Mouse (Mus musculus): ENCODE measurements at regions not wholly inside any gene's neighbourhood (a gene's known extent, or its start where the extent isn't known, plus 50 kb on each side); places are given as distances from the start of the nearest gene placed in this dataset.

DNA sequence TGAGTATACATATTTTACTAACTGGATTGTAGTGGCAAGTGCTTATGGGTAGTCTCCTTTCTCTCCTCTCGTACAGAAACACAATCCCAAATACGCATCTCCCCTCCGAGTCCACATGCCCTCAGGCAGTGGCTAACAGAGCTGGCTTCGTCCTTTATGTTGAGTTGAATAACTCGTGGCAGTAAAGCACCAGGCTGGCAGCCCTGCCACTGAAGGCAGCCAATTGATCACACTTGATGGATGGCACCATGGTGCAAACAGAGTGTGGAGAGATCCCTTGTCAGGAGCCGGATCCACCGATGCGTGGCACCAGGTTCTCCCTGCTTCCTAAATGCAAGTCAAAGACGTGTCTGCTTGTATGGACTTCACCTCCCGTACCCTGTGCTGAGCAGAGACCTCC lies 333.7 kb upstream of the Gcfc2 start:
- H3K9me3 ChIP-seq: no peaks in the 10 kb centered on the region
- H3K4me1 ChIP-seq: no peaks in the 10 kb centered on the region
- H3K4me3 ChIP-seq: no peak overlapping the region
- WGBS: 59% methylated on average over 10 of the region's 10 CpGs
- no peak overlapping the region for H3K4me2 ChIP-seq (replicated peaks)
- no peak overlapping the region for H3K9ac ChIP-seq
- no peaks in the 10 kb centered on the region for H3K27me3 ChIP-seq
- ATAC-seq (ENCODE audit: insufficient number of reproducible peaks, insufficient read depth, low FRiP score, low TSS enrichment): no peak
- H3K27ac ChIP-seq: no peak overlapping the region
- H3K36me3 ChIP-seq: no peaks in the 10 kb centered on the region

DNA sequence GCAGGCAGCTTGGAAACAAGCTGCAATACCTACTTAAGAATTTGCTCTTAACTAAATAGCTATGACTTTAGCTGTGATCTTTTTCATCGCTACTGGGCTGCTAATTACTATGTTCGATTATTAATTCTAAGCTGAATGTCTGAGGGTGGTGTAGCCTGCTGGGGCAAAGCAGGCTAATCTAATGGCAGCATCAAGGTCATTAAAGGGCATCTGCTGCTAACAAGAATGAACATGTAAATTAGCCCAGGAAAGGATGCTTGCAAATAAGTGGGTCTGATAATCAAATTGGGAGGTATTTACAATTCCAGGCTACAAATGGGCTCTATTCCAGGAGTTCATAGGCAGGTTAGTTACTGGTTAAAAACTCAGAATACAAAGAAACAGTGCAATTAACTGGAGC lies 327.5 kb upstream of the Gcfc2 start:
- no peak for ATAC-seq (ENCODE audit: insufficient number of reproducible peaks, insufficient read depth, low FRiP score, low TSS enrichment)
- Histone ChIP-seq H3K4me1 (no peaks in the 10 kb centered on the region), H3K27me3 (no peaks in the 10 kb centered on the region), H3K4me3 (no peak overlapping the region), H3K4me2 (replicated peaks) (no peak overlapping the region), H3K36me3 (no peaks in the 10 kb centered on the region), H3K27ac (no peak overlapping the region), H3K9me3 (no peaks in the 10 kb centered on the region), H3K9ac (no peak overlapping the region)
- WGBS: 85% methylated on average over 2 of the region's 2 CpGs

DNA sequence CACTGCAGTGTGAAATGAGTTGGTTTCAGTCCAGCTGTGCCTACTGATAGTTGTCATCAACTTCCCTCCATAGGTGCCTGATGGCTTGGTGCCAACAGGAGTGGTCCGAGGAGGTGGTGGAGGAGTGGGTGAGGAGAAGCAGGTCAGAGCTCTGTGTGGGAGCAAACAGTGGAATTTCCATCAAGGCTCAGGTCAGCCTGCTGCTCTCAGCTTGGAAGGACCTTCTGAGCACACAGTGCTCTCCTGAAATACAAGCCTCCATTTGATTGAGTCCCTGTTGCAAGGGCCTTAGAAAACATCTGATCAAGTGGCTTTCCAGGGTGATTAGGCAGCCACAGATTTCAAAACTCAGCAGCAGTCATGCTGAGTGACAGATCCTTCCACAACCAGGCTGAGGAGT lies 314.8 kb upstream of the Gcfc2 start:
- Histone ChIP-seq H3K4me3 (no peak overlapping the region), H3K4me2 (replicated peaks) (no peak overlapping the region), H3K9ac (no peak overlapping the region), H3K27me3 (no peaks in the 10 kb centered on the region), H3K27ac (no peak overlapping the region), H3K4me1 (no peaks in the 10 kb centered on the region), H3K36me3 (no peaks in the 10 kb centered on the region), H3K9me3 (no peaks in the 10 kb centered on the region)
- 74% methylated on average over 1 of the region's 1 CpGs for WGBS
- ATAC-seq (ENCODE audit: insufficient number of reproducible peaks, insufficient read depth, low FRiP score, low TSS enrichment): no peak

DNA sequence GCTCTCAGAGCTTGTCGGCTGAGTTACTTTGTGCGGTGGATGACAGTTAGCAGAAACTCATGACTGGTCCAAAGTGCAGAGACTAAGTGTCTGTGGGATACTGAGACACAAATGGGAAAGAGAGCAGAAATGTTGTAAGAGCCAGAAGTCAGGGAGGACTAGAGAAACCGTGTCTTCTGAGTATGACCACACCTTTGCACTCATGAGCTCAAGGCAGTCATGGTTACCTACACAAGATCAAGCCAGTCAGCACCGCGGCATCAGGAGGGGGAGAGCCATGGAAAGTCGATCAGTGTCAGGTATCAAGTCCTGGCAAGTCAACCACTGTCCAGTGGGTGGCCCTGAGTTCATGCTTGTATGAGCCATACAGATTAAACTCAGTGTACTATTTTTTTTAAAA lies 311.5 kb upstream of the Gcfc2 start:
- no peak for ATAC-seq (ENCODE audit: insufficient number of reproducible peaks, insufficient read depth, low FRiP score, low TSS enrichment)
- WGBS: 82% methylated on average over 6 of the region's 6 CpGs

DNA sequence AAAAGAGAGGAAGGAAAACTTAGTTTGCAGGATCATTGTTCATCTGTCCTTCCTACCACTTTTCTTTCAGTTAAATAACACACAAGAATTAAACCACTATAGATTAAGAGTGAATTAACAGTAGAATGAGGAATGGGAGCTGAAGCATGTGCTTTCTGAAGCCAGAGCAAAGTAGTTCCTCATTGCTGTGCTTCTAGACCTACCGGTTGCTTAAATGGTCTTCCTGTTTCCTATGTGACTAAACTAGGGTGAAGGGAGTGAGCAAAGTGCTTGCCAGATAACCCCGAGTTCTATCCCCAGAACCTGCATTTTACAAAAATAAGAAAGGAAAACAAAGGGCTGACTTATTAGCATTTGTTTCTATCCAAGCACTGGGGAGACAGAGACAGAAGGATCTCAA lies 305.5 kb upstream of the Gcfc2 start:
- whole genome bisulfite sequencing: 66% methylated on average over 2 of the region's 2 CpGs

More for the DNA sequence above, 311.5 kb upstream of the Gcfc2 start:
- no peaks in the 10 kb centered on the region for H3K36me3 ChIP-seq
- no peaks in the 10 kb centered on the region for H3K9me3 ChIP-seq
- no peak overlapping the region for H3K27ac ChIP-seq
- H3K4me3 ChIP-seq: no peak overlapping the region
- no peaks in the 10 kb centered on the region for H3K4me1 ChIP-seq
- no peak overlapping the region for H3K4me2 ChIP-seq (replicated peaks)
- no peaks in the 10 kb centered on the region for H3K27me3 ChIP-seq
- no peak overlapping the region for H3K9ac ChIP-seq

DNA sequence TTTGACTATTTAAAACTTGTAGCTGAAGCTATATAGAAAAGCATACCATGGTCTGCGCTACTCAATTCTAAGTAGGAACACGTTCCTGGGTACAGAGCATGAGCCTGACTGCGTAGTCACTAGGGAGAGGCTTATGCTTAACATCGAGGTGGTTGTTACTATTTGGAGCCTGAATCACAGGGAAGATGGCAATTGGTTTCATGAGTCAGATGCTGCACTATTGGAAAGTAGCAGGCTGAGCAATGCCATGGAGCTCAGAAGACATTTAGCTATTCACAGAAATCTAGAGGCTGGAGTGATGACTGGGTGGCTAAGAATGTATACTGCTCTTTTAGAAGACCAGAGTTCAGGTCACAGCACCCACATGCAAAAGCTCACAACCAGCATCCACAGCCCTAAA lies 302.4 kb upstream of the Gcfc2 start:
- no peak overlapping the region for H3K27ac ChIP-seq
- H3K36me3 ChIP-seq: no peaks in the 10 kb centered on the region
- no peaks in the 10 kb centered on the region for H3K9me3 ChIP-seq
- no peak overlapping the region for H3K4me2 ChIP-seq (replicated peaks)
- no peak overlapping the region for H3K4me3 ChIP-seq
- no peak overlapping the region for H3K9ac ChIP-seq
- ATAC-seq (ENCODE audit: insufficient number of reproducible peaks, insufficient read depth, low FRiP score, low TSS enrichment): no peak
- H3K4me1 ChIP-seq: no peaks in the 10 kb centered on the region
- H3K27me3 ChIP-seq: no peaks in the 10 kb centered on the region; the same call in 1 of the 2 replicates
- WGBS: 91% methylated on average over 4 of the region's 4 CpGs

More for the DNA sequence above, 305.5 kb upstream of the Gcfc2 start:
- no peaks in the 10 kb centered on the region for H3K9me3 ChIP-seq
- ATAC-seq (ENCODE audit: insufficient number of reproducible peaks, insufficient read depth, low FRiP score, low TSS enrichment): no peak
- no peaks in the 10 kb centered on the region for H3K36me3 ChIP-seq
- H3K27ac ChIP-seq: no peak overlapping the region
- H3K4me2 ChIP-seq (replicated peaks): no peak overlapping the region
- H3K27me3 ChIP-seq: no peaks in the 10 kb centered on the region; the same call in 1 of the 2 replicates
- no peaks in the 10 kb centered on the region for H3K4me1 ChIP-seq
- H3K9ac ChIP-seq: no peak overlapping the region
- H3K4me3 ChIP-seq: no peak overlapping the region

DNA sequence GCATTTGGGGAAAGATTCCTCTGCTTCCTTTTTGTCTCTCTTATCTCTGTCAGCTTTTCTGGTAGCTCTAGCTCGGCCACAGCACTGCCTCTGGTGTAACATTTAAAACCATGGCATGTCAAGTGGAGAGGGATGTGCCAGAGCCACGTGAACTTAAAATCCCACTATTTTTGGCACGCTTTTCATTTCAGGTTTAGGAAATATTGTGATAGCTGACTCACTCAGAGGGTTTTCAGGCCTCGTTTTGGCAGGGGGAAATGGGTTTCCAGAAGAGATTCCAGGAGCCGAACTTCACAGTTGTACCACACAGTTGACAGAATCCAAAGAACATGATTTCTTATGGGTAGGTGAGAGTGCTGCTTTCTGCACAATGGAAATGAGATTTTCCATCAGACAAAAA lies 300.8 kb upstream of the Gcfc2 start:
- no peaks in the 10 kb centered on the region for H3K4me1 ChIP-seq

DNA sequence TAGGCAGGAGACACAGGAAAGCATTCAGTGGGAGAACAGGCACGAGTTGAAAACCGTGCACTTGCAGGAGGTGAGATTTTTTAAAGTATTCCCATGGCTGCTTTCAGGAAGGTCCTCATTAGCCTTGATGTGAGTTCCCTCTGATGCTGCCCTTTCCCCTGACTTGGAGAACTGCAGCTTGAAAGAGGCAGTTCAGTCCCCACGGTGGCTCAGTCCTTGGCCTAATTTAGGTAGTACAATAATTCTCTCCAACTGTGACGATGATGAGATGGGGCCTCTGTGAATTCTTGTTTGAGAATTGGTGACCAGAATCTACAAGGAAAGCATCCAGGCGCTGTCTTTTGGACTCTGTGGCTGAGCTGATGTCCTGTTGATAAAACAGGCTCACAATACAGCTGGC lies 298.5 kb upstream of the Gcfc2 start:
- H3K27me3 ChIP-seq: no peaks in the 10 kb centered on the region; the same call in 1 of the 2 replicates
- WGBS: 53% methylated on average over 5 of the region's 5 CpGs
- no peak overlapping the region for H3K4me3 ChIP-seq
- H3K4me1 ChIP-seq: no peaks in the 10 kb centered on the region
- no peak for ATAC-seq (ENCODE audit: insufficient number of reproducible peaks, insufficient read depth, low FRiP score, low TSS enrichment)
- H3K27ac ChIP-seq: no peak overlapping the region
- H3K9me3 ChIP-seq: no peaks in the 10 kb centered on the region
- no peaks in the 10 kb centered on the region for H3K36me3 ChIP-seq
- H3K9ac ChIP-seq: no peak overlapping the region
- H3K4me2 ChIP-seq (replicated peaks): no peak overlapping the region

More for the DNA sequence above, 300.8 kb upstream of the Gcfc2 start:
- Histone ChIP-seq H3K27ac (no peak overlapping the region), H3K4me3 (no peak overlapping the region), H3K27me3 (no peaks in the 10 kb centered on the region; the same call in 1 of the 2 replicates), H3K4me2 (replicated peaks) (no peak overlapping the region), H3K9ac (no peak overlapping the region), H3K9me3 (no peaks in the 10 kb centered on the region), H3K36me3 (no peaks in the 10 kb centered on the region)
- 81% methylated on average over 5 of the region's 5 CpGs for WGBS
- no peak for ATAC-seq (ENCODE audit: insufficient number of reproducible peaks, insufficient read depth, low FRiP score, low TSS enrichment)

DNA sequence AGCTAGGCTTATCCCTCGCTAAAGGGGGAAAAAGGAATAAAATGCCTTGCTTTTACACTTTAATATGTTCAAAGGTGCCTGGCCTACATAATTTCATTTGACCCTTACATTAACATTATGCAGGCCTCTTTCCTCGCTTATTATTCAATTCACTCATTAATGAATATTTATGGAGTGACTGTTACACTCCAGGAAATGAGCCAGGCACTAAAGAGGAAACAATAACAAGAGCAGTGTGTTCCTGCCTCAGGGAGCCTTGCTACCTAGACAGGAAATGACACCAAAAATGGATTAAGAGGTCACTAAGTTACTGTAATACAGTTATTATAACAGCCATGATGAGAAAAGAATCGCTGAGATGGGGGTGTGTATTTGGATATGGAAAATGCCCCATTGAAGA lies 289.9 kb upstream of the Gcfc2 start:
- Histone ChIP-seq H3K36me3 (no peaks in the 10 kb centered on the region), H3K4me2 (replicated peaks) (no peak overlapping the region), H3K27ac (no peak overlapping the region), H3K27me3 (no peaks in the 10 kb centered on the region), H3K9ac (no peak overlapping the region), H3K4me3 (no peak overlapping the region), H3K4me1 (no peaks in the 10 kb centered on the region), H3K9me3 (no peaks in the 10 kb centered on the region)
- ATAC-seq (ENCODE audit: insufficient number of reproducible peaks, insufficient read depth, low FRiP score, low TSS enrichment): no peak
- WGBS: 44% methylated on average over 3 of the region's 3 CpGs

DNA sequence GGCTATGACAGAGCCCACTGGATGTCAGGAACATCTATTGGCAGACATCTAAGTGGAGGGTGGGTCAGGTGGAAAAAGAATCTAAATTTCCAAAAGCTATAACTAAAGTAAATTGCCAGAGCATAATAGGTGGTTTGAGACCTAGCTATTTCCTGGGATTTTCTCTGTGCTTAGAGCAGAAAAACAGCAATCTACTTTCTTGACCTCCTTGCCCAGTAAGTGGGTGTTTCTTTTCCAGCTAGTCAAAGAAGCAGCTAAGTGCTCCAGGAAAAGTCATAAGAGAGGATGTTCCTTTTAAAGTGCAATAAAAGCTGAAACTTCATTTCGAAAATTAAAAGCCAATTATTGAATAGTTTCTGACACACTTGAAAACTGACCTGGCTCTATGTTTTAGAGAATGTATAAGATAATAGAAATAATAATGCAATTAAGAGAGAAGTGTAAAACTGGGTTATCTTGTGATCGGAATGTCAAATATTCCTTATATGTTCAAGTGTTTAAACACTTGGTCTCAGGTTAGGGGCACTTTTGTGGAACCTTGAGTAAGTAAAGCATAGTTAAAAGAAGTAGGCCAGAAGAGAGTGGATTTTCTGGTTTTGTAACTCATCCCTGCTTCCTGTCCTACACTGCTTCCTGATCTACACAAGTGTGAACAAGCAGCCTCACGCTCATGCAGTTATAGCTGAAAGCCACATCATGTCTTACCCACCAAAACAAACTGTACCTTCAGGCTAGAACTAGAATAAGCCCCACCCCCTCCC lies 275.7 kb upstream of the Gcfc2 start:
- Histone ChIP-seq H3K4me3 (no peak overlapping the region), H3K27ac (no peak overlapping the region)
- WGBS: 83% methylated on average over 3 of the region's 3 CpGs

DNA sequence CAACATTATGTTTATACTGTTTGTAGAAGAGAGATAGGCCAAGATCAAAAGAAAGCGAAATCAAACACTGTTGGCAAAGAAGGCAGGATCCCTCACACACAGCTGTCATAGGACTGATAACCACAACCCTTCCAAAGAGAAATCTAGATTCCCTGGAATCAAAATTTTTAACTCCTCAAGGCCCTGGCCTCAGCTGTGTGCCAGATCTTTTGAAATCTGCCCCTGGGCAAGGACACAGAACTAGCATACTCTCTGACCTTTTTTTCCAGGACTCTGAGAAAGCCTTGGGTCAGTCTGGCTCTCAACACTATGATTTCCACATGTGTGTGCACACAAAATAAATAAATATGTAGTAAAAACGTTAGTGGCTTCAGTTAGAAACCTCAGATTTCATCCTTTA lies 271.6 kb upstream of the Gcfc2 start:
- no peak overlapping the region for H3K4me3 ChIP-seq
- no peaks in the 10 kb centered on the region for H3K9me3 ChIP-seq
- H3K4me1 ChIP-seq: no peaks in the 10 kb centered on the region
- no peaks in the 10 kb centered on the region for H3K27me3 ChIP-seq
- no peaks in the 10 kb centered on the region for H3K36me3 ChIP-seq
- no peak overlapping the region for H3K27ac ChIP-seq
- 63% methylated on average over 2 of the region's 2 CpGs for WGBS
- H3K4me2 ChIP-seq (replicated peaks): no peak overlapping the region
- H3K9ac ChIP-seq: no peak overlapping the region
- ATAC-seq (ENCODE audit: insufficient number of reproducible peaks, insufficient read depth, low FRiP score, low TSS enrichment): no peak

More for the DNA sequence above, 275.7 kb upstream of the Gcfc2 start:
- Histone ChIP-seq H3K9ac (no peak overlapping the region), H3K9me3 (no peaks in the 10 kb centered on the region), H3K36me3 (no peaks in the 10 kb centered on the region), H3K27me3 (no peaks in the 10 kb centered on the region), H3K4me2 (replicated peaks) (no peak overlapping the region), H3K4me1 (no peaks in the 10 kb centered on the region)
- ATAC-seq (ENCODE audit: insufficient number of reproducible peaks, insufficient read depth, low FRiP score, low TSS enrichment): no peak

DNA sequence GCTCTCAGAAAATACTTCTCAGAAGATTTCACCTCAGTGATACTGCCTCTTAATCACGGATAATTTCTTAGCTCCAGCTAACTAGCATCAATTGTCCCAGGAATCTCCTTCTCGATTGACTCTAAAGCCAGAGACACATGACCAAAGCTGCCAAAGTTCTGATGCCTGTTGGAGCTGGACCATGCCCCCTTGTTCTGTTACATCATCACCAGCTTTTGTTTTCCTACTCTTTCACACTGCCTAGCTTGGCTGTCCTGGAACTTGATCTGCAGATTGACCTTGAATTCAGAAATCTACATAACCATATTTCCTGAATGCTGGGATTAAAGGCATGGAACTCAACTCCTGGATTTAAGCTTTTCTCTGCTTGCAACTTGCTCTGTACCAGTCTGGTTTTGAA lies 268.3 kb upstream of the Gcfc2 start:
- Histone ChIP-seq H3K9ac (no peak overlapping the region), H3K27me3 (no peaks in the 10 kb centered on the region), H3K4me1 (no peaks in the 10 kb centered on the region), H3K36me3 (no peaks in the 10 kb centered on the region), H3K9me3 (no peaks in the 10 kb centered on the region), H3K4me2 (replicated peaks) (no peak overlapping the region), H3K27ac (no peak overlapping the region), H3K4me3 (no peak overlapping the region)
- 80% methylated on average over 2 of the region's 2 CpGs for WGBS
- ATAC-seq (ENCODE audit: insufficient number of reproducible peaks, insufficient read depth, low FRiP score, low TSS enrichment): no peak

All from embryonic facial prominence, embryonic 12.5 days (tissue).